Mouse (Mus musculus) adrenal gland, postnatal 10 days (tissue): ENCODE measurements around the gene Dpysl5. TPM values are rescaled to one million over a fixed set of nuclear protein-coding genes. Genes with fewer than 3 reads are reported as not detected.

ENCODE experiments used
- DNase-seq: peaks from one replicate; pipeline ENCODE4 v3.0.0; 2021; ENCODE audit warnings: mixed read lengths
- total RNA-seq, 2 experiments: library from RNA; stranded (reverse); gene quantifications; 2 replicates each; pipeline ENCODE4 v1.2.3; 2021

The Dpysl5 gene
- total RNA-seq, 2 experiments from 2014 or later, result 4.5 to 8.8 TPM

- DNase-seq, result peak; percentile 82
Measured at GRCm38 (mm10) chr5:30709744-30710383, 1.5 kb upstream of the Dpysl5 start.

- DNase-seq, result no peak
Measured at GRCm38 (mm10) chr5:30710486-30710885, 878 bp upstream of the Dpysl5 start.

GRCm38 (mm10) chr5:30712002-30712390, 632 bp downstream of the Dpysl5 start:
- no peak for DNase-seq

GRCm38 (mm10) chr5:30712441-30713298, 1.3 kb downstream of the Dpysl5 start:
- DNase-seq, result peak; percentile 5

GRCm38 (mm10) chr5:30713299-30713675, 1.9 kb downstream of the Dpysl5 start:
- DNase-seq, result peak; percentile 27

GRCm38 (mm10) chr5:30713691-30714090, 2.3 kb downstream of the Dpysl5 start:
- DNase-seq, result no peak

GRCm38 (mm10) chr5:30716311-30716710, 4.9 kb downstream of the Dpysl5 start:
- DNase-seq, result no peak

- DNase-seq, result no peak
Measured at GRCm38 (mm10) chr5:30717506-30717905, 6.1 kb downstream of the Dpysl5 start.

GRCm38 (mm10) chr5:30717991-30718703, 6.8 kb downstream of the Dpysl5 start:
- DNase-seq, result no peak

GRCm38 (mm10) chr5:30721935-30722334, 10.6 kb downstream of the Dpysl5 start:
- no peak for DNase-seq

- no peak for DNase-seq
Measured at GRCm38 (mm10) chr5:30726151-30726693, 14.9 kb downstream of the Dpysl5 start.

GRCm38 (mm10) chr5:30732511-30732910, 21.1 kb downstream of the Dpysl5 start:
- DNase-seq, result no peak

- DNase-seq, result no peak
Measured at GRCm38 (mm10) chr5:30734666-30735065, 23.3 kb downstream of the Dpysl5 start.

GRCm38 (mm10) chr5:30738127-30738828, 26.9 kb downstream of the Dpysl5 start:
- peak; percentile 14 for DNase-seq

- no peak for DNase-seq
Measured at GRCm38 (mm10) chr5:30739595-30739994, 28.2 kb downstream of the Dpysl5 start.

- DNase-seq, result peak; percentile 29
Measured at GRCm38 (mm10) chr5:30749582-30750311, 38.4 kb downstream of the Dpysl5 start.

- no peak for DNase-seq
Measured at GRCm38 (mm10) chr5:30751071-30751470, 39.7 kb downstream of the Dpysl5 start.

GRCm38 (mm10) chr5:30753128-30753527, 41.8 kb downstream of the Dpysl5 start:
- DNase-seq, result peak; percentile 24

- no peak for DNase-seq
Measured at GRCm38 (mm10) chr5:30755215-30755614, 43.9 kb downstream of the Dpysl5 start.

GRCm38 (mm10) chr5:30762815-30763510, 51.6 kb downstream of the Dpysl5 start:
- DNase-seq, result no peak

- no peak for DNase-seq
Measured at GRCm38 (mm10) chr5:30763511-30763830, 52.1 kb downstream of the Dpysl5 start.
